Mouse (Mus musculus): Measurements from ENCODE around the gene Wnt7a.

- TF ChIP-seq ZC3H11A (IDR thresholded peaks at IDR 0.05; ENCODE audit: low read depth, low read length) = no peak
- TF ChIP-seq NELFE (IDR thresholded peaks at IDR 0.05; ENCODE audit: low read depth, low read length) = no peak
- TF ChIP-seq CTCF (IDR thresholded peaks at IDR 0.05 in 2 of 3, conservative IDR thresholded peaks at IDR 0.05 in 1 of 3; ENCODE audit: control insufficient read depth in 1 of 3, insufficient read depth in 1 of 3, low read depth in 2 of 3, low read length in 3 of 3, poor library complexity in 1 of 3, severe bottlenecking in 1 of 3) = no peak
- TF ChIP-seq POLR2A (IDR thresholded peaks at IDR 0.05; ENCODE audit: control insufficient read depth in 1 of 2, insufficient read depth in 1 of 2, low read depth in 1 of 2, low read length in 2 of 2, poor library complexity in 1 of 2) = no peak
- TF ChIP-seq BHLHE40 (IDR thresholded peaks at IDR 0.05; ENCODE audit: borderline replicate concordance, low read depth, low read length) = no peak
- TF ChIP-seq MAFK (IDR thresholded peaks at IDR 0.05; ENCODE audit: borderline replicate concordance, low read depth, low read length) = no peak
- no peak for TF ChIP-seq MYC (IDR thresholded peaks at IDR 0.05; ENCODE audit: low read depth, low read length)
- no peak for TF ChIP-seq MXI1 (IDR thresholded peaks at IDR 0.05; ENCODE audit: low read depth, low read length)
- no peak for TF ChIP-seq TBP (IDR thresholded peaks at IDR 0.05; ENCODE audit: low read depth, low read length)
- TF ChIP-seq UBTF (IDR thresholded peaks at IDR 0.05; ENCODE audit: borderline replicate concordance, insufficient read depth, low read depth, low read length) = no peak
- TF ChIP-seq EP300 (IDR thresholded peaks at IDR 0.05; ENCODE audit: low read depth in 1 of 2, low read length in 2 of 2) = no peak
These were observed 66.1 kb downstream of the Wnt7a start for GRCm38 (mm10) chr6:91345091-91345490.

Data from MEL (cell line).